Mouse (Mus musculus) cerebellum, adult (tissue): ENCODE measurements around the gene Fgr.
"Not testable (repeated sequence)": the region's sequence is repeated elsewhere in the genome, so short reads cannot be mapped to it uniquely, and the experiment has no call there.

Experiments
- ATAC-seq: cut with Nextera tagmentation; 2 replicates; pipeline ENCODE4 v1.9.2; 2017; ENCODE audit warnings: mild to moderate bottlenecking, moderate library complexity, mixed read lengths; ENCODE audit not compliant: insufficient number of reproducible peaks, low FRiP score, low TSS enrichment

Fgr gene

GRCm38 (mm10) chr4:132983664-132984512 lies 10.0 kb downstream of the Fgr start:
- ATAC-seq, result no peak

DNA sequence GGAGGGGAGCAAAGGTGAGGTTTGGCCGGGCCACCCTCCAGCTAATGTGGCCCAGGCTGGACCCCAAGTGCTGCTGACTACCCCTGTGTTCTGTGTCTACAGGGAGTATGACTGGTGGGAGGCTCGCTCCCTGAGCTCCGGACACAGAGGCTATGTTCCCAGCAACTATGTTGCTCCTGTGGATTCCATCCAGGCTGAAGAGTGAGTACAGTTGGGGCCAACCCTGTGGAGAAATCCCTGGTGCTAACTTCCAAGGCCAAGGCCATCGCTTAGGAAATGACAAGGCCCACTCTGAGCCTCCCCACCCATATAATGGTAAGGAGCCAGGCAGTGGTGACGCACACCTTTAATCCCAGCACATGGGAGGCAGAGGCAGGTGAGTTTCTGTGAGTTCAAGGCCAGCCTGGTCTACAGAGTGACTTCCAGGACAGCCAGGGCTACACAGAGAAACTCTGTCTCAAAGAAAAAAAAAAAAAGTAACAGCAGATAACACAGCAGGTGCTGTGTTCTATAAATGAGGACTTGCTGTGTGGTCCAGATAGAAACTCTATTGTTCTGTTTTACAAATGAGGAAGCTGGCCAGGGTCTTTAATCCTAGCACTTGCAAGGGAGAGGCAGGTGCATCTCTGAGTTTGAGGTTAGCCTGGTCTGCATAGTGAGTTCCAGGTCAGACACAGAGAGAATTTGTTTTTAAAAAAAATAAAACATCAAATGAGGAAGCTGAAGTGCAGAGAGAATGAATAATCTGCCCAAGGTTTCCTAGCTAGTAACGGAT lies 14.9 kb downstream of the Fgr start:
- no peak for ATAC-seq

DNA sequence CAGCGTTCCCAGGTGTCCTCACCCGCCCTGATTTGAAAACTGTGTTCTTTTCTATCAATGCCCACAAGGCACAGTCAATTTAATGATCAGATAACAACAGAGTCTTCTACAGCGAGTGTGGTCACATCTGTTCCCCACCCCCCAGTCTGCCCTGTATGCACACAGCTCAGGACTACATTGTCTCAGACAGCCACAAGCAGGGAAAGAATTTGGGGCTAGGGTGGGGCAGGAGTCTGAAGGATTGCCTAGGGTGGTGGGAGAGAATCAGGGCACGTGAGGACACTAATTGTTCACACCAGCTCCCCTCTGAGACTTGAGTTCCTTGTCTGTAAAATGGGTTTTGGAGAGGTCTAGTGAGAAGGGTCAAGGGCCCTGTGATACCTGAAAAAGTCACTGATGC lies 19.7 kb downstream of the Fgr start:
- ATAC-seq, result no peak

DNA sequence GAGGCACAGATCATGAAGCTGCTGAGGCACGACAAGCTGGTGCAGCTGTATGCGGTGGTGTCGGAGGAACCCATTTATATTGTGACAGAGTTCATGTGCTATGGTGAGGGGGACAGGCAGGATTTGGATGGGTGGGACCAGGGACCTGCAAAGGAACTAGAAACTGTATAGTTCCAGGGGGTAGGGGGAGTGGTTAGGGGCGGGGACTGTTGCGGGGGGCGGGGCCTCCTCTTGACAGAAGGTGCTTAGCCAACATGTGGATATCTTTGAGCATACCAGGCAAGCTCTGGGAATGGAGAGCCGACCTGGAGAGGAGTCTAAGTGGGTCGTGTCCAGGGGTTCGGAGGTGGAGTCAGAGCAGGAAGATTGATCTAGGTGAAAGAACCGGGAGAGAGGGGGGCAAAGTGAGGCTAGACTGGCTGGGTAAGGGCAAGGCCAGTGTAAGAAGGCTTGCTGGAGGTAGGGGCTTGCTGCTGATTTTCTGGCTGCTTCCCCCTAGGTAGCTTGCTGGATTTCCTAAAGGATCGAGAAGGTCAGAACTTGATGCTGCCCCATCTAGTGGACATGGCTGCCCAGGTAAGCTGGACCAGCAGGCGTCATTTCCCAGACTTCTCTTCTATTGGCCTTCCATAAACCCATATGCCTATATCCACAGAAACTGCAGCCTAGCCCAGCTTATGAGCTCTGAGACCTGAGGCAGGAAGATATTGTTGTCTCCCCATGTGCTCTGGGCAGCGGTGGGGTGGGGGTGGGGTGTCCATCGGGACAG lies 23.8 kb downstream of the Fgr start:
- ATAC-seq, result no peak

GRCm38 (mm10) chr4:133002896-133003295 lies 29.0 kb downstream of the Fgr start:
- ATAC-seq, result no peak

- ATAC-seq, result no peak
Measured at GRCm38 (mm10) chr4:133003316-133004018, 29.6 kb downstream of the Fgr start.

DNA sequence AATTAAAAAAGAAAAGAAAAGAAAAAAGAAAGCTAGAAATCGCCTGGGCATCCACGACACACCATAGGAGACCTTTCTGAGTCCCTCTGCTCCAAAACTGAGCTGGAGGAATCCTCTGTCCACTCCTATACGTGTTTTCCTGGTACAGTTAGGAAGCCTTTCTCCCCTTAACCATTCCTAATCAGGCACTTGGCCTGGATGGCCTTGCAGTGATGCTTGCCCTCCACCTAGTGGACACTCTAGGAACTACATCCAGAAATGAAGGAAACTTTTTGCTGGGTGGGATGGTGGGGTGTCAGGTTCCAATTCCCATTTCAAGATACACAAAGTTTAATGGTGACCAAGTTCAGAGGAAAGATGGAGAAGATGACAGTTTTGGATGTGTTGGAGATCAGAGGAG lies 31.3 kb downstream of the Fgr start:
- ATAC-seq, result no peak

DNA sequence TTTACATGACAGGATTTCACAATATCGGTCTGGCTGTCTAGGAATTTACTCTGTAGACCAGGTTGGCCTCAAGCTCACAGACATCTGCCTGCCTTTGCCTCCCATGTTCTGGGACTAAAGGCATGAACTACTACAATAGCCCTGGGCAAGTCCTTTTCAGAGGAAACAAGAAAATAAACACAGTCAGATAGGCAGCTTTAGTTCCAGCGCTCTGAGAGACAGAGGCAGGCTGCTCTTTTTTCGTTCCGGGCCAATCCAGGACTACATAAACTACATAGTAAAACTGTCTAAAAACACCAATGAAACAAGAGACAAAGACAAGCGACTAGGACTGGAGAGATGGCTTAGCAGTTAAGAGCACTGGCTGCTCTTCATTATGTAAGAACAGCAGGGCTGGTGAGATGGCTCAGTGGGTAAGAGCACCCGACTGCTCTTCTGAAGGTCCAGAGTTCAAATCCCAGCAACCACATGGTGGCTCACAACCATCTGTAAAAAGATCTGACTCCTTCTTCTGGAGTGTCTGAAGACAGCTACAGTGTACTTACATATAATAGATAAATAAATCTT lies 32.1 kb downstream of the Fgr start:
- not testable (repeated sequence) for ATAC-seq

DNA sequence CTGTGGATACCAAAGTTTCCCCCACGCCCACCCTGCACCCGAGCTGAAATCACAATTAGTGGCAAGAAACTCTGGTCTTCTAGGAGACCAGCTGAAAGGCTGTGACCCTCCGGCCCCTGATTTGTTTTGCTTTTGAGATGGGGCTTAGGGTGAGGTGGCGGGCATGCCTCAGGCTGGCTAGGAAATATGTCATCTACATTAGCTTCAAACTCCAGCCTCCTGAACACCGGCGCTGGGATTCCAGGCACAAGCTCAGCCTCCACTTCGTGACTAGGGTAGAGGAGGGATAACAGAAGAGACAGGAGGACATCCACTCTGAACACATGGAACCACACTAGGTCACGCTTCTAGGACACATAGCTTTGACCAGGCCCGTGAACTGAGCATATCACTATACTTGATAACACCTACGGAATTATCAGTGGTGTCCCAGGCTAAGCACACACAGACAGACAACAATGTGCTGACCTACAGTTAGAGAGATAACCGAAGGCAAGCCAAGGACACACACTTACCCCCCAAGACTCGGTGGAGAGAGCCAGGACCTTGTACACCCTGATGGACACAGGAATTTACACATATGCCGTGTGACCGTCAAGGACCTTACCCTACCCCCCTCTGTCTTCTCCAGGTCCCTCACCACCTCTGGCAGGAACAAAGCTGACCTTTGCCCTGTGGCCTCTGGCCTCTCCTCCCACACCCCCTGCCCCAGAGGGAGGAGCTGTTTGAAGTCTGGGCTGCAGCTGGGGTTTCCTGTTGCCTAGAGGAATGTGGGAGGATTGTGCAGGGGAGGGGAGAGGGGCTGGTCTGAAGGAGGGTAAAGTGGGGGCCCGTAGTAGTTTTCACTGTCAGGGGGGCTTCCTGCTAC lies 33.9 kb downstream of the Fgr start:
- no peak for ATAC-seq

DNA sequence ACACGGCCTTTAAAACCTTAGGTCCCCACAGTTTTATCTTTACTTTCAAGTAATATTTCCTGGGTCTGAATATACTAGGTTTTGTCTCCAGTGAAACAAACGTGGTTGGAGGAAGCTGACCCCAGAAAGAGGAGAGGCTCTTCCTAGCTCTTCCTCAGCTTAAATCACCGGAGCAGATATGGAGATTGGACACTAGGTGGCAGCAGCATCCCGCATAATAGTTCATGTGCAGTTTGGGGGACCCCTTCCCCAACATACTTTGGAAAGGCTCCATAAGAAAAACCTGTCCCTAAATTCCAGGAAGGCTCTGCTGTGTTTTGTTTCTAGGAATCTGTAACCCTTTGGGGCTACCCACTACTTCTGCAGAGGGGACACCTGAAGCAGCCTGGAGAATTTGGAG lies 35.2 kb downstream of the Fgr start:
- no peak for ATAC-seq

DNA sequence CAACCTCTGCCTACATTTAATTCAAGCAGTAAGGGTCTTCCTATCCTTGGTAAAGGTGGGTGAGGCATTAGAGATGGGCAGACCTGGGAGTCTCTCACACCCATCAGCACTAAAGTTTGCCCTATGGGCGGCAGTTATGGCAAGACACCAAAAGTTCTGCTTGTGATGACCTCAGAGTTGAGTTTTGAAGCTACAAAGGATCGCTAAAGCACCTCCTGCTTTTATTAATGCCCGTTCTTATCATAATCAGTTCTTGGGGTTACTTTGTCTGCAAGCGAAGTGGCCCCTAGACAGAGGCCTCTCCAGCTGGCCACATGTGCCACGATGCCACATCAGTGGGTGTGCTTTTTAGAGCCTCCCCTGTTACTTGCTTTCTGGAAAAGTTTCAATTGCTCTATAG lies 35.8 kb downstream of the Fgr start:
- ATAC-seq, result no peak

DNA sequence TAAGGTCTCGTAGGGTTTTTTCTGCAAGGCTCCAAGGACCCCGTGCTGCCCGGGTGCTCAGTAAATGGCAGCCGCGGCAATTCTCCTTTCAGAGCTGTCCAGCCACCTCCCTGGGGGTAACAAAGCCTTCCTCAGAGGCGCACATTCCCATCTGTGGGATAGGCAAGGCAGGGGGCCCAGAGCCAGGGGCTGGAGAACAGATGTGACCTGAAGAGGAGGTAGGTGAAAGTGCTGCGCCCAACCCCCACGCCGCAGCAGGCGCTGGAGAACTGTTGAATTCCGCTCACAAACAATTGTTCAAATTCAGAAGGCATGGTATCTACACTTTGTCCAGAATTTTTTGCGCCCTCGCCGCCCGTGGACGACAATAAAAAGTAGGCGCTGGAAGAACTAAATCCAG lies 36.7 kb downstream of the Fgr start:
- no peak for ATAC-seq

- peak; percentile 54 for ATAC-seq
Measured at GRCm38 (mm10) chr4:133011028-133011820, 37.3 kb downstream of the Fgr start, which contains the start of gene Ahdc1. Ahdc1 (plus strand) TSS chr4:133011260.

GRCm38 (mm10) chr4:133011821-133012775 lies 38.2 kb downstream of the Fgr start:
- no peak for ATAC-seq

DNA sequence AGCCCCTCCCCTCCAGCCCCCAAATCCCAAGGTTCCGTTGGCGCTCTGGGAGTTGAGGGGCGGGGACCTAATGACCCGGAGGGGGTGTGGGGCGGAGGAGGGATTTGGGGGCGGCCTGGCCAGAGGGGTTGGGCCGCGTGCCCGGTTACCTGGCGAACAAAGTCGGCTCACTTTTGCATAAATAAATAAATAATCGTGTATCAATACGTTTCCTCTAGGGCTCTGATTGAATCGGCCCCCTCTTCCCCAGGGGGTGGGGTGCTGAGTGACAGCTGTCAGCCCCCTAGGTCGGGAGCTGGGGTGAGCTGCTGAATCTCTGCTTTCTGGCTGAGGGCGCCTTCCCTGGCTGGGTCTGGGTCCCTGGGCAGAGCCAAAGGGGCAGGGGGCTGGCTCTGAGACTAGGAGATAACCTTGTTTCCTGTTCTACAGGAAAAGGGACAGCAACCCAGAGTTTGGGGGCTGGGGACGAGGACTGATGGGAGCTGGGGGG lies 38.9 kb downstream of the Fgr start:
- ATAC-seq, result no peak

DNA sequence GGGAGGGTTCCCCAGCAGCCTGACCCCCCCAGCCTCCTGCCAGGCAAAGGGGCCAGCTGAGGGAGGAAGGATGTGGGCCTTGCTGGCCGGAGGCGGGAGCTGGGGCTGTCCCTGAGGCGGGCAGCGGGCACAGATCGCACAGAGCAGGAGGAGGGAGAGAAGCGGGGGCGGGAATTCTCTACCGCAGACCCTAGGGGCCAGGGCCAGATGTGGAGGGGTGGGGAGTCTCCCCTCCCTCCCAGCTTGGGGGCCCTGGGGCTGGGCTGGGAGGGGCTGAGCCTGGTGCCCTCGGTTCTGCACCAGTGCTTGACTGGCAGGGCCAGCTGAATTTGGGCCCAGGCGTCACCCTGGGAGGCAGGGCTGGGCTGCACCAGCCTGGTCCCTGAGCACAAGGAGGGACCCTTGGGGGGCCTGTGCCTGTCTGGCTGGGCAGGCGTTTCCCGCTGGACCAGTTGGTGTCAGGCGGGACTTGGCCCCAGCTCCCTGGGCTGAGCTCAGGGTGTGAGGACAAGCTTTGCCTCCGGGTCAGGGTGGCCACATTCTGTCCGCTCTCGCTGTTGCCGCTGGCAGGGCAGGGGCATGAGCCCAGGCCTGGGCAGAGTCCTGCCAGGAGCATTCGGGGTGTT lies 39.5 kb downstream of the Fgr start:
- peak; percentile 1; the same call in 1 of the 2 replicates for ATAC-seq
